Mouse (Mus musculus) small intestine, adult 2 months (tissue): ENCODE measurements around the gene Acvr1.
A peak's percentile ranks its signal among the peaks of the same experiment; 100 is the strongest.

ENCODE experiments used
- CTCF ChIP-seq: fragments of 200-500 bp; IDR thresholded peaks from 2 replicates; pipeline ENCODE4 v1.5.1; 2012; ENCODE audit warnings: low read depth, mild to moderate bottlenecking, control low read depth, inconsistent platforms, low read length, moderate library complexity, mixed read lengths; ENCODE audit not compliant: insufficient replicate concordance, insufficient read length; ENCODE audit errors: extremely low read depth
- POLR2A ChIP-seq: fragments of 200-500 bp; IDR thresholded peaks from 2 replicates; pipeline ENCODE4 v1.6.1; 2012; ENCODE audit warnings: low read depth, mild to moderate bottlenecking, control low read depth, inconsistent platforms, low read length, moderate library complexity

GRCm38 (mm10) chr2:58458820-58459371 lies 108.1 kb downstream of the Acvr1 start:
- peak; percentile 78; the same call in 1 of the 2 replicates for TF ChIP-seq CTCF
- TF ChIP-seq POLR2A: no peak
